Mouse (Mus musculus): ENCODE measurements at regions not wholly inside any gene's neighbourhood (a gene's known extent, or its start where the extent isn't known, plus 50 kb on each side); places are given as distances from the start of the nearest gene placed in this dataset.

GRCm38 (mm10) chr2:137227495-137227894, 111.1 kb upstream of the Jag1 start:
- DNase-seq, result no peak

- DNase-seq, result no peak
Measured at GRCm38 (mm10) chr2:137224702-137225552, 108.5 kb upstream of the Jag1 start.

- no peak for DNase-seq
Measured at GRCm38 (mm10) chr2:137215697-137216096, 99.3 kb upstream of the Jag1 start.

GRCm38 (mm10) chr2:137207846-137208245, 91.4 kb upstream of the Jag1 start:
- no peak for DNase-seq

- DNase-seq, result no peak
Measured at GRCm38 (mm10) chr2:137204274-137204850, 87.9 kb upstream of the Jag1 start.

GRCm38 (mm10) chr2:137200101-137200500, 83.7 kb upstream of the Jag1 start:
- no peak for DNase-seq

- DNase-seq, result no peak
Measured at GRCm38 (mm10) chr2:137192183-137192582, 75.7 kb upstream of the Jag1 start.

GRCm38 (mm10) chr2:137169176-137169575, 52.7 kb upstream of the Jag1 start:
- no peak for DNase-seq

GRCm38 (mm10) chr2:137168626-137169025, 52.2 kb upstream of the Jag1 start:
- DNase-seq, result no peak
